27 mouse cellular contexts compared by ENCODE assay signal in the genomic region with DNA sequence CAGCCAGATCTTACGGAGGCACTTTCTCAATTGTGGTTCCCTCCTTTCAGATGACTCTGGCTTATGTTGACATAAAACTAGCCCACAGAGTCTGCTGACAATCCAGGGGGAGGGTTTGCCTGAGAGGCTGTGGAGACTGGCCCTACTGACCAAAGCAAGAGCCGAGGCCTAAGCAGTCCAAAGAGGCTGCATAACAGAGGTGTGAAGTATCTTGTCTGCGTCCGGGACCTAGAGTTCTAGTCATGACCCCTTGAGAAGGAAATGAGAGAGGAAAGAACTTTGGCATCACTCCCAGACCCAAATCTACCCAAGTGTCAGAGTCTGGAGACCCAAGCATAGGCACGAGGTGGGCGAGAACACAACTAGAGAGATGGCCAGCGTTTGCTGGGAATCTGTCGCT. TPM values are rescaled to one million over a fixed set of nuclear protein-coding genes. Genes with fewer than 3 reads are reported as not detected.
A peak's percentile ranks its signal among the peaks of the same experiment; 100 is the strongest.
DNase-seq lines count a peak whose midpoint lies in the region; ATAC-seq lines count a peak whose summit lies in the region.
"Had no signal": no experiment of that assay in that cellular context is flagged by ENCODE, and none has a peak within 500 bp of the region (broad histone marks: within the 10 kb centered on the region; RNA-seq: fewer than 3 reads in every experiment).

No protein-coding gene starts in this region.

- ATAC-seq in megakaryocyte, adult 5-6 weeks (ENCODE audit: poor library complexity, severe bottlenecking) = peak; percentile 26; the same call in 1 of the 2 replicates
- ATAC-seq in heart, embryonic 12.5 days (ENCODE audit: insufficient number of reproducible peaks, low FRiP score) = no peak
- ATAC-seq: activated CD4-positive, CD25-positive, alpha-beta regulatory T cell, adult 4 months; forebrain, embryonic 14.5 days; forebrain, embryonic 16.5 days; Patski had no signal

- no peaks in the 10 kb centered on the region for H3K9me3 ChIP-seq in heart, embryonic 12.5 days (replicated peaks)
- H3K9me3 ChIP-seq: embryonic facial prominence, embryonic 13.5 days; embryonic facial prominence, embryonic 15.5 days; forebrain, embryonic 10.5 days; forebrain, embryonic 12.5 days had no signal

- peaks cover 11% of the 10 kb centered on the region for H3K4me1 ChIP-seq in heart, embryonic 12.5 days (replicated peaks)
- H3K4me1 ChIP-seq: forebrain, embryonic 10.5 days; forebrain, embryonic 12.5 days had no signal

- WGBS in heart, embryonic 12.5 days = 64% methylated on average over 8 of the region's 8 CpGs

- H3K9ac ChIP-seq in heart, embryonic 12.5 days = no peak overlapping the region
- H3K9ac ChIP-seq: embryonic facial prominence, embryonic 13.5 days; embryonic facial prominence, embryonic 15.5 days; forebrain, embryonic 12.5 days had no signal

- no peak overlapping the region for H3K4me2 ChIP-seq in heart, embryonic 12.5 days
- H3K4me2 ChIP-seq: embryonic facial prominence, embryonic 13.5 days; embryonic facial prominence, embryonic 15.5 days; forebrain, embryonic 12.5 days had no signal

- H3K4me3 ChIP-seq in heart, embryonic 12.5 days = no peak overlapping the region
- H3K4me3 ChIP-seq: embryonic facial prominence, embryonic 13.5 days; embryonic facial prominence, embryonic 15.5 days; erythroblast, embryonic 14.5 days; forebrain, embryonic 10.5 days; forebrain, embryonic 12.5 days had no signal

- H3K27ac ChIP-seq in heart, embryonic 12.5 days (ENCODE audit: poor library complexity, severe bottlenecking) = no peak overlapping the region
- H3K27ac ChIP-seq: embryonic facial prominence, embryonic 13.5 days; embryonic facial prominence, embryonic 15.5 days; forebrain, embryonic 10.5 days; forebrain, embryonic 12.5 days had no signal

- H3K27me3 ChIP-seq in heart, embryonic 12.5 days (replicated peaks) = peaks cover 35% of the 10 kb centered on the region
- H3K27me3 ChIP-seq: embryonic facial prominence, embryonic 15.5 days; Patski had no signal

- DNase-seq in NIH3T3 (ENCODE audit: low read depth) (peak; percentile 42), adipocyte (ENCODE audit: low spot score) (peak; percentile 52)
- DNase-seq in yolk sac, embryonic 10.5 days (ENCODE audit: low spot score) = no peak
- no peak for DNase-seq in right cerebral cortex, adult 18-20 months
- DNase-seq: adrenal gland, postnatal 10 days; adrenal gland, postnatal 25 days; cerebellum, adult 11 months; cerebellum, adult 18-20 months; cerebellum, adult 8-10 months; cerebellum, adult 9-11 months; cerebellum, postnatal 14 days; cerebellum, postnatal 36 days; embryo, embryonic 11 days had no signal

- H3K36me3 ChIP-seq in heart, embryonic 12.5 days = no peaks in the 10 kb centered on the region
- H3K36me3 ChIP-seq: embryonic facial prominence, embryonic 13.5 days; embryonic facial prominence, embryonic 15.5 days; forebrain, embryonic 10.5 days; forebrain, embryonic 12.5 days had no signal

RNA-seq across cellular contexts. Expression of gene Ankrd63, which starts 17.1 kb away (rescaled TPM):
- 0.07 and 0.11 TPM in 2 replicates for total RNA-seq in megakaryocyte, adult 5-6 weeks (2015)
- total RNA-seq in megakaryocyte, adult 5-6 weeks (2017) = 0.07 and 0.12 TPM in 2 replicates
- 1.2 and 1.4 TPM in 2 replicates for polyA plus RNA-seq in heart, embryonic 12.5 days (2016; fragmentation: Nextera tagmentation; extraction: Ambion mirVana)
- total RNA-seq: ES-E14 had no signal
- polyA plus RNA-seq: activated CD4-positive, CD25-positive, alpha-beta regulatory T cell, adult 4 months; embryonic facial prominence, embryonic 11.5 days; erythroblast, embryonic 14.5 days; forebrain, embryonic 10.5 days had no signal

RNA-seq across cellular contexts. Expression of gene Pak6, which starts 23.6 kb away (rescaled TPM):
- total RNA-seq in megakaryocyte, adult 5-6 weeks (2015) = not detected in 2 replicates
- total RNA-seq in megakaryocyte, adult 5-6 weeks (2017) = not detected in 2 replicates
- 4.6 and 5.8 TPM in 2 replicates for polyA plus RNA-seq in heart, embryonic 12.5 days (2016; fragmentation: Nextera tagmentation; extraction: Ambion mirVana)
- polyA plus RNA-seq: activated CD4-positive, CD25-positive, alpha-beta regulatory T cell, adult 4 months had no signal

RNA-seq across cellular contexts. Expression of gene Plcb2, which starts 41.5 kb away (rescaled TPM):
- 48.2 and 48.4 TPM in 2 replicates for total RNA-seq in megakaryocyte, adult 5-6 weeks (2015)
- 38.1 and 46.9 TPM in 2 replicates for total RNA-seq in megakaryocyte, adult 5-6 weeks (2017)
- 1.4 and 1.5 TPM in 2 replicates for polyA plus RNA-seq in heart, embryonic 12.5 days (2016; fragmentation: Nextera tagmentation; extraction: Ambion mirVana)
- polyA plus RNA-seq: C2C12 had no signal

RNA-seq across cellular contexts. Expression of gene Inafm2, which starts 58.9 kb away (rescaled TPM):
- 12.0 and 15.3 TPM in 2 replicates for total RNA-seq in megakaryocyte, adult 5-6 weeks (2015)
- total RNA-seq in megakaryocyte, adult 5-6 weeks (2017) = 10.6 and 11.2 TPM in 2 replicates
- 33.8 and 37.3 TPM in 2 replicates for polyA plus RNA-seq in heart, embryonic 12.5 days (2016; fragmentation: Nextera tagmentation; extraction: Ambion mirVana)

Comparison
In these comparisons a context has a peak if more than half of its experiments do, and no peak if none do; other contexts are left out.
1. DNase-seq: peak in NIH3T3 (single experiment) and adipocyte (single experiment); none in yolk sac, embryonic 10.5 days (single experiment) and right cerebral cortex, adult 18-20 months (single experiment).